Mouse (Mus musculus) intestine, postnatal 0 days (tissue): Measurements from ENCODE around the gene Rps11. TPM values are rescaled to one million over a fixed set of nuclear protein-coding genes. Genes with fewer than 3 reads are reported as not detected.

Experiments used
- ATAC-seq: fragments of 200-750 bp; cut with Nextera tagmentation; 2 replicates; pipeline ENCODE4 v1.8.0; 2017; ENCODE audit warnings: mild to moderate bottlenecking, moderate TSS enrichment, moderate library complexity
- H3K27ac ChIP-seq: fragments of 300-500 bp; sonication (generic); 2 replicates; pipeline ENCODE4 v1.5.1; 2014; ENCODE audit warnings: mild to moderate bottlenecking, low read depth, low read length, moderate library complexity
- H3K27me3 ChIP-seq: fragments of 300-500 bp; sonication (generic); replicated peaks from 2 replicates; pipeline ENCODE4 v1.6.1; 2014; ENCODE audit warnings: low read length, mixed read lengths; ENCODE audit not compliant: control insufficient read depth, insufficient read depth
- H3K36me3 ChIP-seq: fragments of 300-500 bp; sonication (generic); 2 replicates; pipeline ENCODE4 v1.6.1; 2014; ENCODE audit warnings: mild to moderate bottlenecking, moderate library complexity; ENCODE audit not compliant: control insufficient read depth, insufficient read depth
- H3K4me1 ChIP-seq: fragments of 300-500 bp; sonication (generic); replicated peaks from 2 replicates; pipeline ENCODE4 v1.6.1; 2014; ENCODE audit warnings: antibody characterized with exemption, low read length, mixed read lengths; ENCODE audit not compliant: control insufficient read depth, insufficient read depth
- H3K4me2 ChIP-seq: fragments of 300-500 bp; sonication (generic); replicated peaks from 2 replicates; pipeline ENCODE4 v1.6.1; 2014; ENCODE audit warnings: low read depth, mild to moderate bottlenecking, moderate library complexity
- H3K4me3 ChIP-seq: fragments of 300-500 bp; sonication (generic); 2 replicates; pipeline ENCODE4 v1.5.1; 2014; ENCODE audit warnings: low read depth, low read length
- H3K9ac ChIP-seq: fragments of 300-500 bp; sonication (generic); 2 replicates; pipeline ENCODE4 v1.6.1; 2014; ENCODE audit warnings: mild to moderate bottlenecking, low read depth, low read length
- H3K9me3 ChIP-seq: fragments of 300-500 bp; sonication (generic); 2 replicates; pipeline ENCODE4 v1.6.1; 2016; ENCODE audit warnings: mixed run types; ENCODE audit not compliant: control insufficient read depth
- CTCF ChIP-seq: sonication (generic); IDR thresholded peaks from 2 replicates; pipeline ENCODE4 v1.5.1; 2016; ENCODE audit warnings: low read depth, mild to moderate bottlenecking, control low read depth, antibody characterized with exemption, moderate library complexity
- WGBS: fragments of 180-500 bp; shearing (Covaris S2); extraction: QIAGEN DNeasy Blood & Tissue Kit; methylation state at CpG from one replicate; pipeline ENCODE4 v1.1.7; 2014; 5-methylcytosine and 5-hydroxymethylcytosine counted together
- polyA plus RNA-seq: library from polyadenylated mRNA; unstranded; fragments of >200 nt; fragmentation: Nextera tagmentation; extraction: Ambion mirVana; gene quantifications from 2 replicates; pipeline ENCODE4 v1.2.1, GENCODE M21; 2015

Gene Rps11
- polyA plus RNA-seq, 1 experiment from 2014 or later = 1,755 TPM

- TF ChIP-seq CTCF = no peak
- H3K4me3 ChIP-seq = no peak overlapping the region
- H3K27ac ChIP-seq = peak overlapping the region; percentile 41; the same call in 1 of the 2 replicates
- H3K27me3 ChIP-seq = no peaks in the 10 kb centered on the region
- H3K4me1 ChIP-seq = peaks cover 8% of the 10 kb centered on the region; the same call in 1 of the 2 replicates
- H3K9me3 ChIP-seq = no peaks in the 10 kb centered on the region
- H3K36me3 ChIP-seq = peaks cover 39% of the 10 kb centered on the region
- no peak overlapping the region for H3K9ac ChIP-seq
- no peak overlapping the region for H3K4me2 ChIP-seq
- no peak for ATAC-seq
- WGBS = 69% methylated on average over 4 of the region's 4 CpGs
These were observed 26.1 kb upstream of the Rps11 start for GRCm38 (mm10) chr7:45150321-45150720.

- no peaks in the 10 kb centered on the region for H3K27me3 ChIP-seq
- H3K9ac ChIP-seq = no peak overlapping the region
- H3K4me2 ChIP-seq = no peak overlapping the region
- peaks cover 5% of the 10 kb centered on the region; the same call in 1 of the 2 replicates for H3K4me1 ChIP-seq
- ATAC-seq = no peak
- no peak for TF ChIP-seq CTCF
- no peak overlapping the region for H3K27ac ChIP-seq
- H3K4me3 ChIP-seq = no peak overlapping the region
- H3K36me3 ChIP-seq = peaks cover 47% of the 10 kb centered on the region
- WGBS = 66% methylated on average over 6 of the region's 6 CpGs
- H3K9me3 ChIP-seq = no peaks in the 10 kb centered on the region
These were observed 25.3 kb upstream of the Rps11 start for GRCm38 (mm10) chr7:45149545-45149944.

GRCm38 (mm10) chr7:45148534-45149098, 24.4 kb upstream of the Rps11 start:
- Histone ChIP-seq H3K9me3 (no peaks in the 10 kb centered on the region), H3K4me2 (no peak overlapping the region), H3K4me3 (no peak overlapping the region), H3K36me3 (peaks cover 56% of the 10 kb centered on the region), H3K9ac (no peak overlapping the region), H3K27ac (no peak overlapping the region), H3K27me3 (no peaks in the 10 kb centered on the region), H3K4me1 (peaks cover 5% of the 10 kb centered on the region; the same call in 1 of the 2 replicates)
- 54% methylated on average over 4 of the region's 4 CpGs for WGBS
- no peak for TF ChIP-seq CTCF
- ATAC-seq = no peak

- H3K36me3 ChIP-seq = peaks cover 62% of the 10 kb centered on the region
- 57% methylated on average over 11 of the region's 11 CpGs for WGBS
- H3K4me2 ChIP-seq = no peak overlapping the region
- no peak for ATAC-seq
- no peaks in the 10 kb centered on the region for H3K9me3 ChIP-seq
- H3K4me3 ChIP-seq = no peak overlapping the region
- no peak overlapping the region for H3K27ac ChIP-seq
- H3K9ac ChIP-seq = no peak overlapping the region
- H3K4me1 ChIP-seq = peaks cover 5% of the 10 kb centered on the region; the same call in 1 of the 2 replicates
- H3K27me3 ChIP-seq = no peaks in the 10 kb centered on the region
- TF ChIP-seq CTCF = no peak
These were observed 23.7 kb upstream of the Rps11 start for GRCm38 (mm10) chr7:45147899-45148298.

- H3K4me1 ChIP-seq = peaks cover 5% of the 10 kb centered on the region; the same call in 1 of the 2 replicates
- H3K36me3 ChIP-seq = peaks cover 68% of the 10 kb centered on the region
- H3K9me3 ChIP-seq = no peaks in the 10 kb centered on the region
- 97% methylated on average over 11 of the region's 11 CpGs for WGBS
- TF ChIP-seq CTCF = no peak
- no peak overlapping the region for H3K27ac ChIP-seq
- ATAC-seq = no peak
- no peak overlapping the region for H3K4me3 ChIP-seq
- H3K27me3 ChIP-seq = no peaks in the 10 kb centered on the region
- H3K9ac ChIP-seq = no peak overlapping the region
- no peak overlapping the region for H3K4me2 ChIP-seq
These were observed 23.0 kb upstream of the Rps11 start for GRCm38 (mm10) chr7:45147267-45147666.

- TF ChIP-seq CTCF = no peak
These were observed 21.2 kb upstream of the Rps11 start for GRCm38 (mm10) chr7:45145460-45145859.

More at GRCm38 (mm10) chr7:45145460-45145859, 21.2 kb upstream of the Rps11 start:
- WGBS = 97% methylated on average over 8 of the region's 8 CpGs
- Histone ChIP-seq H3K4me2 (no peak overlapping the region), H3K9me3 (no peaks in the 10 kb centered on the region), H3K27ac (no peak overlapping the region), H3K4me1 (no peaks in the 10 kb centered on the region), H3K4me3 (no peak overlapping the region), H3K36me3 (peaks cover 81% of the 10 kb centered on the region), H3K9ac (no peak overlapping the region), H3K27me3 (no peaks in the 10 kb centered on the region)
- ATAC-seq = no peak
